Mouse (Mus musculus): Measurements from ENCODE around the gene Cdk14.

Gene Cdk14

GRCm38 (mm10) chr5:5314270-5314669, 105.8 kb downstream of the Cdk14 start:
- no peak for DNase-seq (ENCODE audit: low spot score in 2 of 2)

- no peak for DNase-seq (ENCODE audit: low spot score in 2 of 2)
Measured at GRCm38 (mm10) chr5:5313195-5313760, 106.8 kb downstream of the Cdk14 start.

- no peak for DNase-seq (ENCODE audit: low spot score in 2 of 2)
Measured at GRCm38 (mm10) chr5:5305286-5305685, 114.8 kb downstream of the Cdk14 start.

GRCm38 (mm10) chr5:5303102-5303670, 116.9 kb downstream of the Cdk14 start:
- DNase-seq (ENCODE audit: low spot score in 2 of 2) = no peak

GRCm38 (mm10) chr5:5301571-5302079, 118.5 kb downstream of the Cdk14 start:
- peak in 1 of 2 experiments; percentile 52 for DNase-seq (ENCODE audit: low spot score in 2 of 2)

DNA sequence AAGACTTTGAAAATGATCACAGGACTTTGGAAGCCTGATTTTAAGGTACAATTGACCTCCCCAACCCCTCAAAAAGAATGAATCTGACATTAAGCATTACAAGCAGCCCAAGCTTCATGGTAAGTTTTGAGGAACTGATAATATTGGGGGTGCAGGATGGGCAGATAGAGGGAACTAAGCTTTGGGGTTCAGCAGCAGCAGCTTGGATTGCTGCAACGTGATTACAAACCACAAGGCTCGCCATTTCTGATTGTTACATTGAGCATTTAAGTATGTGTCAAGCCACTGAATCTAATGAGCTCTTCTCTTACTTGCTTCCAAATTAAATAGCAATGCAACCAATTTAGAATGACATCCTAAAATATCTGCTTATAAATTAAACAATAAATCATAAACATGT, 119.1 kb downstream of the Cdk14 start:
- no peak for DNase-seq (ENCODE audit: low spot score in 2 of 2)

GRCm38 (mm10) chr5:5300290-5300689, 119.8 kb downstream of the Cdk14 start:
- DNase-seq (ENCODE audit: low spot score in 2 of 2) = no peak

DNA sequence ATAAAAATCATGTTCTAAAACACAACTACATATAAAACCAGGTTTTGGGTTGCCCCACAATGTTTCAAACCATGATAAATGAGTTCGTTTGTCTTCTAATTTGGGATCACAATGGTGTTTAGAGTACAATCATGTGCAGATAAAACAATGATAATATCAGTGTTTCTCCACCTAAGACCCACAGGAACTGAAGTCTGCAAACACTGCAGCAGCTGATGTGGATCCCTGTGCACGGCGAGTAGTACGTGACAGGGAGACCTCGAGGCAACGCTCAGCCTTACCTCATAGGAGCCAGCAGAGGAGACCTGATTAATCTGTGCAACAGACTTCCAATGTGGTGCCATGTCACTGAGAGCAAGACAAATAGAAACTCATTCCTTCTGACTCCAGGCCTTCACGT, 122.9 kb downstream of the Cdk14 start:
- DNase-seq (ENCODE audit: low spot score in 2 of 2) = no peak

- no peak for DNase-seq (ENCODE audit: low spot score in 2 of 2)
Measured at GRCm38 (mm10) chr5:5296773-5297172, 123.3 kb downstream of the Cdk14 start.

GRCm38 (mm10) chr5:5292830-5293542, 127.1 kb downstream of the Cdk14 start:
- no peak for DNase-seq (ENCODE audit: low spot score in 2 of 2)

- DNase-seq (ENCODE audit: low spot score in 2 of 2) = no peak
Measured at GRCm38 (mm10) chr5:5291321-5291991, 128.7 kb downstream of the Cdk14 start.

- DNase-seq (ENCODE audit: low spot score in 2 of 2) = no peak
Measured at GRCm38 (mm10) chr5:5290714-5291113, 129.4 kb downstream of the Cdk14 start.

DNA sequence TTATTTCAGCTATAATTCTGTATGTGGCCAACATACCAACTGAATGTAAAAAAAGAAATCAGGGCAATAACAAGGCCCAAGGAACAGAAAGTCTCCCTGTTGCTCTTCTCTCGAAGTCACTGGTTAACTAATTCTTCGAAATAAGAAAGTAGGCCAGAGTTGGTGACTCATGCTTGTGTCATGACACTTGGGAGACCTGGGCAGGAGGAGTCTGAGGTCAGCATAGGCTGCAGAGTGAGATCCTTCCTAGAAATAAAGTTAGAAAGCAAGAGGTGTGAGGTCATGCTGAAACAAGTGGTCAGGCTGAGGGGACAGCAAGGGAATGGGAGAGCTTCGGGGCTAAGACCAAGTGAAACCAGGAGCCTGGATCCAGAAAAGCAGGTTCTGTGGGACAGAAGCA, 134.2 kb downstream of the Cdk14 start:
- no peak for DNase-seq (ENCODE audit: low spot score in 2 of 2)

GRCm38 (mm10) chr5:5284531-5284930, 135.6 kb downstream of the Cdk14 start:
- DNase-seq (ENCODE audit: low spot score in 2 of 2) = no peak

GRCm38 (mm10) chr5:5283756-5284430, 136.2 kb downstream of the Cdk14 start:
- DNase-seq (ENCODE audit: low spot score in 2 of 2) = no peak

DNA sequence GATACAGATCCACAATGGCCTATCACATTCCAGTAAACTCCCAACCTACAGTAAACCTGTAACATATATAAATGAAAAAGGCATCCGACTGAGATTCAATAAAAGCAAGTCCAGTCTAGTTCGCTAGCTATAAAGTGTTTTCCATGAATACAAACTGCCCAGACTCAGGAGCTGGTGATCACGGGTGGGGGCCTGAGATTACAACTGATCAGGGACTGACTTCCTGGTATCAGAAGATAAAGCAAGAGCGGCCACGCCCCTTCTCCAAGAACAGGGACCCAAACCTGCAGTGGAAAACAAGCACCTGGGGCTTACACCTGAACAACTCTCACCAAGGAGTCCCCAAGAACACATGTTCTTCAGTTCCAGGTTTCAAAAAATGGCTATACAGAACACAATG, 137.7 kb downstream of the Cdk14 start:
- DNase-seq (ENCODE audit: low spot score in 2 of 2) = no peak

GRCm38 (mm10) chr5:5275321-5275720, 144.8 kb downstream of the Cdk14 start:
- no peak for DNase-seq (ENCODE audit: low spot score in 2 of 2)

- DNase-seq (ENCODE audit: low spot score in 2 of 2) = no peak
Measured at GRCm38 (mm10) chr5:5274318-5274717, 145.8 kb downstream of the Cdk14 start.

DNA sequence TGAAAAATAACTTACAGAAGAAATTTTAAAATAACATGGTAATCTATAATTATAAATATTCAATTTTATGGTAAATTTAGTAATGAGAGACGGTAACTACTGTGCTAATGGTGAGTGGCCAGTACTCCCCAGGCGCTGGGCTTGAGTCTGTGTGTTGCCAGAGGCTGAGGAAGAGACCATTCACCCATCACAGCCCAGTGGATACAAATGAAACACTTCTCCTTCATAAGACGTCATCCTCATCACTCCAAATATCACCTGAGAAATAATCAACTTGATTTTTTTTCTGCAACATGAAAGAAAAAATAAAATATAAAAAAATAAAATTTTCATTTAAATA, 153.4 kb downstream of the Cdk14 start:
- no peak for DNase-seq (ENCODE audit: low spot score in 2 of 2)

DNA sequence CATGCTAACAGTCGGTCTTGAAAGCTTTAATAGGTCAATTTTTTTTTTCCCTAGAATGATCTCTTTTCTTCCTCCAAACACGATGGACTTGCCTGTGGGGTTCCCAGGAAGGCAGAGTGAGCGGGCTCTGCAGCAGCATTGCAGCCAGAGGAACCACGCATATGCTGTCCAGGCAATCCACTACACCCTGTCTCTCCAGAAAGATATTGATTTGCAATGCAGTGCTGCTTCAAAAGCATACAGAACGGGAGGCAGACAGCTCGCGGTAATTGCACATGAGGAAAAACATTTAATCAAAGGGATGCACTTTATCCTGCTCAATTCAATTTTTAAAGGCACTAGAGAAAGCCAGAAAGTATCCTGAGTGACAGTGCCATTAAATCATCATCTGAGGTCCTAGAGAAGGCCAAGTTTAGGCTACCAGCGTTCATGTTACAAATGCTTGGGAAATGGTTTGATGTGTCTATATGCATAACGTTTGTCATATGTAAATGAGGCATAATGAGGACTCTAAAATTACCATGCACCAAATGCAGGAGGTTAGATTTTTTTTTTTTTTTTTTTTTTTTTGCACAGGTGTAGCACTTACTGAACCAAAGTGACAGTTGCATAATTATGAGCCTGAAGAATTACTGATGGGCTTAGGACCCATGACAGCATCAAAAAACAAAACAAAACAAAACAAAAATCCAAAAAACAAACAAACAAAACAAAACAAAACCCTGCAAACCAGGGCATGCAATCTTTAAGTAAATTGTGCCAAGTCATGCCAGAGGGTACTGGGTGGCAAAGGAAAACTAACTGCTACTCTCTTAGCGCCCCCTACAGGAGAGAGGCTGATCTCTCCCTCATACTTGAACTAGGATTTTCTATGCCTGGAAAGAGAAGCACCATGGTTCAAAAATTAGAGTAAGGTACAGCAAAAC, 154.0 kb downstream of the Cdk14 start:
- DNase-seq (ENCODE audit: low spot score in 2 of 2) = peak; percentile 37 to 62

- DNase-seq (ENCODE audit: low spot score in 2 of 2) = no peak
Measured at GRCm38 (mm10) chr5:5265401-5265841, 154.7 kb downstream of the Cdk14 start.
